In the genomic region with DNA sequence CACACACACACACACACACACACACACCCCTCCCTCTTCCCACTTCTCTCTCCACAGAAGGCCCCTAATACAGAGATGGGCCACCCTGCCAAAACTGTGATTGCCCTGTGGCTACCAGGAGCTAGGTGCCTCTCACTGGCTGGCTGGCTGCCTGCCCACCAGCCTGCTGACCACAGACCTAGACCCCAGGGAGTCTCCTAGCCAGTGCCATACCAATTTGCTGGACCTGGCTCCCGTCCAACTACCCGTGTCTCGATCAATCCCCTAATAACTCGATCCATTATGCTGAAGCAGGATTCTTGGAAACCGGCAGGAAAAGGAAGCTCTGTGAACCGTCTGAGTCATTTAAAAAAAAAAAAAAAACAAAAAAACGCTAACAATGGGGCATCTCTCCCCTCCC, we compare ENCODE assay signal across 18 mouse cellular contexts. TPM values are rescaled to one million over a fixed set of nuclear protein-coding genes. Genes with fewer than 3 reads are reported as not detected.
DNase-seq lines count a peak whose midpoint lies in the region; ATAC-seq lines count a peak whose summit lies in the region.
"Had no signal": no experiment of that assay in that cellular context is flagged by ENCODE, and none has a peak within 500 bp of the region (broad histone marks: within the 10 kb centered on the region; RNA-seq: fewer than 3 reads in every experiment).

No protein-coding gene starts in this region.

- no peaks in the 10 kb centered on the region for H3K36me3 ChIP-seq in heart, embryonic 16.5 days (ENCODE audit: control insufficient read depth, insufficient read depth)
- H3K36me3 ChIP-seq in limb, embryonic 13.5 days: no peaks in the 10 kb centered on the region

- WGBS in heart, embryonic 16.5 days: 28% methylated on average over 7 of the region's 7 CpGs
- 34% methylated on average over 7 of the region's 7 CpGs for WGBS in limb, embryonic 13.5 days

- H3K27ac ChIP-seq in heart, embryonic 16.5 days (ENCODE audit: low read length): peak overlapping the region; percentile 60; the same call in 1 of the 2 replicates
- H3K27ac ChIP-seq in limb, embryonic 13.5 days: peak overlapping the region; percentile 61
- H3K27ac ChIP-seq: kidney, postnatal 0 days had no signal

- no peak overlapping the region for H3K4me2 ChIP-seq in heart, embryonic 16.5 days (ENCODE audit: low read depth, low read length)
- H3K4me2 ChIP-seq in limb, embryonic 13.5 days (replicated peaks): no peak overlapping the region

- no peaks in the 10 kb centered on the region; the same call in 1 of the 2 replicates for H3K9me3 ChIP-seq in heart, embryonic 16.5 days (replicated peaks; ENCODE audit: control insufficient read depth, low read length)
- H3K9me3 ChIP-seq in limb, embryonic 13.5 days: no peaks in the 10 kb centered on the region

- H3K4me1 ChIP-seq in heart, embryonic 16.5 days (ENCODE audit: control insufficient read depth, insufficient read depth, low read length): peaks cover 74% of the 10 kb centered on the region
- H3K4me1 ChIP-seq in limb, embryonic 13.5 days: peaks cover 89% of the 10 kb centered on the region

- DNase-seq in cerebellum, postnatal 10 days: peak; percentile 71 to 82
- DNase-seq in cerebellum, adult 11 months: no peak
- DNase-seq in heart, adult 9 months (ENCODE audit: low spot score in 2 of 2): no peak
- peak; percentile 20 for DNase-seq in NIH3T3 (ENCODE audit: low read depth)
- no peak for DNase-seq in gastrocnemius, postnatal 14 days
- no peak for DNase-seq in adrenal gland, adult 2 months
- DNase-seq: cerebellum, adult 18-20 months; layer of hippocampus, postnatal 36 days; liver, postnatal 0 days; right cerebral cortex, postnatal 4 days had no signal

- H3K9ac ChIP-seq in heart, embryonic 16.5 days (ENCODE audit: low read length): peak overlapping the region; percentile 38
- no peak overlapping the region for H3K9ac ChIP-seq in limb, embryonic 13.5 days
- H3K9ac ChIP-seq: liver, postnatal 0 days had no signal

- H3K27me3 ChIP-seq in heart, embryonic 16.5 days (ENCODE audit: control insufficient read depth, insufficient read depth, low read length): no peaks in the 10 kb centered on the region
- no peaks in the 10 kb centered on the region for H3K27me3 ChIP-seq in limb, embryonic 13.5 days

- ATAC-seq in heart, embryonic 16.5 days (replicated peaks; ENCODE audit: extremely low read depth, insufficient read depth, low FRiP score): no peak
- ATAC-seq in limb, embryonic 13.5 days (ENCODE audit: low FRiP score, low read depth): no peak
- ATAC-seq: liver, postnatal 0 days had no signal

- no peak overlapping the region for H3K4me3 ChIP-seq in heart, embryonic 16.5 days (ENCODE audit: low read length)
- no peak overlapping the region for H3K4me3 ChIP-seq in limb, embryonic 13.5 days

- intact Hi-C loops in gastrocnemius, postnatal 14 days (cut with DNase I; ENCODE audit: low total_unique reads): no loop called here

RNA-seq across cellular contexts. Expression of a gene that starts 22.8 kb away (rescaled TPM):
- 4.5 and 5.4 TPM in 2 replicates for polyA plus RNA-seq in heart, embryonic 16.5 days (2015; fragmentation: Nextera tagmentation; extraction: Ambion mirVana)
- polyA plus RNA-seq in limb, embryonic 13.5 days (2015; fragmentation: Nextera tagmentation; extraction: Ambion mirVana): 5.2 and 7.5 TPM in 2 replicates
- 1 to 10 TPM; 3.2 to 3.4 TPM for total RNA-seq in gastrocnemius, postnatal 14 days (2021)
- 10 to 100 TPM; 77.1 to 96.1 TPM for total RNA-seq in adrenal gland, adult 2 months (2021)
- 163 and 202 TPM in 2 replicates for polyA plus RNA-seq in adrenal gland, adult 2 months (2012; rRNA removed)
- total RNA-seq: megakaryocyte, adult 5-6 weeks had no signal

RNA-seq across cellular contexts. Expression of a gene that starts 41.7 kb away (rescaled TPM):
- polyA plus RNA-seq in heart, embryonic 16.5 days (2015; fragmentation: Nextera tagmentation; extraction: Ambion mirVana): 0.56 and 0.76 TPM in 2 replicates
- 1.8 and 3.3 TPM in 2 replicates for polyA plus RNA-seq in limb, embryonic 13.5 days (2015; fragmentation: Nextera tagmentation; extraction: Ambion mirVana)
- total RNA-seq in gastrocnemius, postnatal 14 days (2021): not detected
- not detected for total RNA-seq in adrenal gland, adult 2 months (2021)
- polyA plus RNA-seq in adrenal gland, adult 2 months (2012; rRNA removed): 0.20 and 0.75 TPM in 2 replicates
- total RNA-seq: adrenal gland, postnatal 10 days; layer of hippocampus, postnatal 36 days; megakaryocyte, adult 5-6 weeks; MEL; neutrophil, adult 5-6 weeks had no signal
- polyA plus RNA-seq: liver, postnatal 0 days had no signal

RNA-seq across cellular contexts. Expression of a gene that starts 43.6 kb away (rescaled TPM):
- polyA plus RNA-seq in heart, embryonic 16.5 days (2015; fragmentation: Nextera tagmentation; extraction: Ambion mirVana): 0.81 and 1.5 TPM in 2 replicates
- not detected in 2 replicates for polyA plus RNA-seq in limb, embryonic 13.5 days (2015; fragmentation: Nextera tagmentation; extraction: Ambion mirVana)
- total RNA-seq in gastrocnemius, postnatal 14 days (2021): not detected
- under 1 TPM in 1 of 2 experiments, not detected in 1; 0.17 TPM for total RNA-seq in adrenal gland, adult 2 months (2021)
- polyA plus RNA-seq in adrenal gland, adult 2 months (2012; rRNA removed): 0.17 TPM in 1 of 2 replicates, not detected in the other
- total RNA-seq: adrenal gland, postnatal 10 days; megakaryocyte, adult 5-6 weeks; MEL; neutrophil, adult 5-6 weeks had no signal
- polyA plus RNA-seq: embryonic facial prominence, embryonic 11.5 days; kidney, postnatal 0 days had no signal

RNA-seq across cellular contexts. Expression of a gene that starts 44.7 kb away (rescaled TPM):
- 11.0 and 11.7 TPM in 2 replicates for polyA plus RNA-seq in heart, embryonic 16.5 days (2015; fragmentation: Nextera tagmentation; extraction: Ambion mirVana)
- 1.1 and 2.1 TPM in 2 replicates for polyA plus RNA-seq in limb, embryonic 13.5 days (2015; fragmentation: Nextera tagmentation; extraction: Ambion mirVana)
- total RNA-seq in gastrocnemius, postnatal 14 days (2021): 10 to 100 TPM in 1 of 2 experiments, 1 to 10 TPM in 1; 9.4 to 12.6 TPM
- 1 to 10 TPM; 2.8 to 3.8 TPM for total RNA-seq in adrenal gland, adult 2 months (2021)
- polyA plus RNA-seq in adrenal gland, adult 2 months (2012; rRNA removed): 10.0 and 18.1 TPM in 2 replicates
- total RNA-seq: megakaryocyte, adult 5-6 weeks; MEL; neutrophil, adult 5-6 weeks had no signal
- polyA plus RNA-seq: embryonic facial prominence, embryonic 11.5 days had no signal

Comparison
In these comparisons a context has a peak if more than half of its experiments do, and no peak if none do; other contexts are left out.
1. DNase-seq: peak in cerebellum, postnatal 10 days (2 of 2) and NIH3T3 (single experiment); none in cerebellum, adult 11 months (single experiment), heart, adult 9 months (0 of 2), gastrocnemius, postnatal 14 days (single experiment) and adrenal gland, adult 2 months (single experiment).
2. RNA of a gene that starts 22.8 kb away (polyA plus RNA-seq): 163 to 202 TPM in adrenal gland, adult 2 months; 5.2 to 7.5 TPM in limb, embryonic 13.5 days and 4.5 to 5.4 TPM in heart, embryonic 16.5 days; every median in the first group is over 10 times any median in the second.